Mouse (Mus musculus): Measurements from ENCODE around the gene Ccdc86. TPM values are rescaled to one million over a fixed set of nuclear protein-coding genes. Genes with fewer than 3 reads are reported as not detected.

Gene Ccdc86
- 10 to 100 TPM; 13.2 to 16.5 TPM for total RNA-seq (2021)
- long read RNA-seq, experiment 1, transcript Ccdc86-201 (4 exons, 3,003 nt): major isoform, 20 of 20 reads
- long read RNA-seq, experiment 1, partial matches to known transcripts: 0 of 20 reads
- long read RNA-seq, experiment 1, other reads (novel, unspliced or antisense): 0 of 20 reads
- long read RNA-seq, experiment 2, transcript Ccdc86-201 (4 exons, 3,003 nt): major isoform, 19 of 20 reads
- long read RNA-seq, experiment 2, partial matches to known transcripts: 0 of 20 reads
- long read RNA-seq, experiment 2, other reads (novel, unspliced or antisense): 1 of 20 reads

- H3K4me3 ChIP-seq: peak within 1 kb of the TSS; percentile 92
- intact Hi-C loops (cut with DNase I): no loop called here
- TF ChIP-seq CTCF (IDR thresholded peaks at IDR 0.05): no peak
- peak within 1 kb of the TSS; percentile 93 for H3K27ac ChIP-seq
- peak; percentile 97 for DNase-seq
These were observed at the start of gene Ccdc86 for GRCm38 (mm10) chr19:10949112-10949511. Ccdc86 (minus strand) TSS chr19:10949266.

- Histone ChIP-seq H3K4me3 (no peak within 1 kb of the TSS), H3K27ac (no peak within 1 kb of the TSS)
- intact Hi-C loops (cut with DNase I): no loop called here
- no peak for DNase-seq
- TF ChIP-seq CTCF (IDR thresholded peaks at IDR 0.05): no peak
These were observed 44.1 kb upstream of the Ccdc86 start, which contains the start of gene Ms4a15 for GRCm38 (mm10) chr19:10993150-10993549. Ms4a15 (minus strand) TSS chr19:10993250.

GRCm38 (mm10) chr19:10991911-10992310 lies 42.8 kb upstream of the Ccdc86 start:
- Histone ChIP-seq H3K27ac (no peak overlapping the region), H3K4me3 (no peak overlapping the region)
- no peak for DNase-seq
- no peak for TF ChIP-seq CTCF (IDR thresholded peaks at IDR 0.05)
- intact Hi-C loops (cut with DNase I): no loop called here

GRCm38 (mm10) chr19:10990751-10991150 lies 41.7 kb upstream of the Ccdc86 start:
- Histone ChIP-seq H3K4me3 (no peak overlapping the region), H3K27ac (no peak overlapping the region)
- DNase-seq: no peak
- TF ChIP-seq CTCF (IDR thresholded peaks at IDR 0.05): no peak
- intact Hi-C loops (cut with DNase I): no loop called here

- no peak overlapping the region for H3K27ac ChIP-seq
- TF ChIP-seq CTCF (IDR thresholded peaks at IDR 0.05): no peak
- intact Hi-C loops (cut with DNase I): no loop called here
These were observed 39.5 kb upstream of the Ccdc86 start for GRCm38 (mm10) chr19:10988563-10988962.

GRCm38 (mm10) chr19:10985889-10986288 lies 36.8 kb upstream of the Ccdc86 start:
- no peak overlapping the region for H3K27ac ChIP-seq
- TF ChIP-seq CTCF (IDR thresholded peaks at IDR 0.05): no peak
- intact Hi-C loops (cut with DNase I): no loop called here
- DNase-seq: no peak
- H3K4me3 ChIP-seq: no peak overlapping the region

More at GRCm38 (mm10) chr19:10988563-10988962, 39.5 kb upstream of the Ccdc86 start:
- DNase-seq: no peak
- H3K4me3 ChIP-seq: no peak overlapping the region

GRCm38 (mm10) chr19:10984551-10984950 lies 35.5 kb upstream of the Ccdc86 start:
- intact Hi-C loops (cut with DNase I): no loop called here
- Histone ChIP-seq H3K4me3 (no peak overlapping the region), H3K27ac (no peak overlapping the region)
- TF ChIP-seq CTCF (IDR thresholded peaks at IDR 0.05): peak; percentile 3; the same call in 1 of the 2 replicates
- no peak for DNase-seq

- Histone ChIP-seq H3K27ac (no peak overlapping the region), H3K4me3 (peak overlapping the region; percentile 44)
- peak; percentile 66 for TF ChIP-seq CTCF (IDR thresholded peaks at IDR 0.05)
- DNase-seq: peak; percentile 62
- intact Hi-C loops (cut with DNase I): no loop called here
These were observed 34.1 kb upstream of the Ccdc86 start for GRCm38 (mm10) chr19:10983146-10983545.

GRCm38 (mm10) chr19:10980210-10980609 lies 31.1 kb upstream of the Ccdc86 start:
- DNase-seq: no peak
- TF ChIP-seq CTCF (IDR thresholded peaks at IDR 0.05): no peak
- intact Hi-C loops (cut with DNase I): no loop called here

GRCm38 (mm10) chr19:10979184-10980168 lies 30.4 kb upstream of the Ccdc86 start:
- peak overlapping the region; percentile 61 for H3K4me3 ChIP-seq
- DNase-seq: peak; percentile 81
- peak overlapping the region; percentile 77 for H3K27ac ChIP-seq
- intact Hi-C loops (cut with DNase I): loop anchor here (2.0 kb wide), 1 partner anchor 315 kb away; no protein-coding TSS in a partner anchor
- peak; percentile 82 for TF ChIP-seq CTCF (IDR thresholded peaks at IDR 0.05)

More at GRCm38 (mm10) chr19:10980210-10980609, 31.1 kb upstream of the Ccdc86 start:
- peak overlapping the region; percentile 61; the same call in 1 of the 2 replicates for H3K4me3 ChIP-seq
- H3K27ac ChIP-seq: peak overlapping the region; percentile 25; the same call in 1 of the 2 replicates

GRCm38 (mm10) chr19:10976318-10976717 lies 27.3 kb upstream of the Ccdc86 start:
- intact Hi-C loops (cut with DNase I): no loop called here
- H3K27ac ChIP-seq: peak overlapping the region; percentile 58
- TF ChIP-seq CTCF (IDR thresholded peaks at IDR 0.05): peak; percentile 73
- DNase-seq: no peak
- H3K4me3 ChIP-seq: no peak overlapping the region

- peak overlapping the region; percentile 43; the same call in 1 of the 2 replicates for H3K27ac ChIP-seq
- no peak for DNase-seq
- intact Hi-C loops (cut with DNase I): no loop called here
- no peak overlapping the region for H3K4me3 ChIP-seq
- TF ChIP-seq CTCF (IDR thresholded peaks at IDR 0.05): no peak
These were observed 26.1 kb upstream of the Ccdc86 start for GRCm38 (mm10) chr19:10975187-10975586.

All from gastrocnemius, adult 2 months (tissue).